Mouse (Mus musculus): ENCODE data around the gene Gtf2ird1. TPM values are rescaled to one million over a fixed set of nuclear protein-coding genes. Genes with fewer than 3 reads are reported as not detected.
A peak's percentile ranks its signal among the peaks of the same experiment; 100 is the strongest.

The Gtf2ird1 gene
- polyA plus RNA-seq, 1 experiment from 2014 or later: 46.7 TPM

GRCm38 (mm10) chr5:134314068-134314674 is 142.3 kb downstream of the Gtf2ird1 start:
- H3K9ac ChIP-seq (ENCODE audit: low read depth, low read length): peak overlapping the region; percentile 98
- H3K36me3 ChIP-seq (ENCODE audit: insufficient read depth, low read length): peaks cover 18% of the 10 kb centered on the region; the same call in 1 of the 2 replicates
- ATAC-seq (replicated peaks; ENCODE audit: low FRiP score, low read depth) (peak; percentile 13; the same call in 1 of the 2 replicates), DNase-seq (ENCODE audit: low spot score) (peak; percentile 65)
- under 1% methylated on average over 52 of the region's 64 CpGs for WGBS
- peaks cover 17% of the 10 kb centered on the region for H3K4me1 ChIP-seq (replicated peaks; ENCODE audit: insufficient read depth, low read length)
- peak overlapping the region; percentile 74 for H3K4me2 ChIP-seq (ENCODE audit: low read length)
- no peaks in the 10 kb centered on the region for H3K9me3 ChIP-seq (replicated peaks; ENCODE audit: low read length)
- TF ChIP-seq CTCF (IDR thresholded peaks at IDR 0.05; ENCODE audit: low read depth): no peak
- peak overlapping the region; percentile 99 for H3K27ac ChIP-seq
- peak overlapping the region; percentile 85 for H3K4me3 ChIP-seq (replicated peaks; ENCODE audit: low read depth, low read length)
- no peaks in the 10 kb centered on the region for H3K27me3 ChIP-seq (ENCODE audit: insufficient read depth, low read length)

DNA sequence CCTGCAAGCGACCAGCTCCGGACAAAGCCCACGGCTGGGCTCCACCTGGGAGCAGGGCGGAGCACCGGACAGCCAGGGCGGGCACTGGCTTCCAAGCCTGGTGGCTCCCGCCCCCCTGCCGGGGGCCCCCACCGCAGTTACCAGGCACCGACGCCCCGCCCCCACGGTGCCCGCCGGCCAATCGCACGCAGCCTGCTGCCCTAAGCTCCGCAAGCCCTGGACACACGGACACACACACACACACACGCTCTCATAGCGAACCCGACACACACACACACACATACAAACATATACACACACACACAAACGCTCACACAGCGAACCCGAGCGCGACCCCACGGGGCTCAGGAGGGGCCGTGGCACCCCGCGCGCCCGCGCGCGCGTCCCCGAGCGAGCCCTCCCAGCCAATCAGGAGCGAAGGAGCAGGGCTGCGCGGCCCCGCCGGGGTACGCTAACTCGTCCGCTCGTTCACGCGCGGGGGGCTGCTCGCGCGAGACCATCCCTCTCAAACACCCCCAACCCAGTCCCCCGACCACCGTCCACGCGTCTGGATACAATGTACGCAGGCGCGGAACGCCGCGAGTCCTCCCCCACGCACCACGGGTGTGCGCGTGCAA is 143.0 kb downstream of the Gtf2ird1 start:
- no peak; the same call in 1 of the 2 replicates for TF ChIP-seq CTCF (IDR thresholded peaks at IDR 0.05; ENCODE audit: low read depth)
- peak overlapping the region; percentile 99 for H3K27ac ChIP-seq
- ATAC-seq (replicated peaks; ENCODE audit: low FRiP score, low read depth) (peak; percentile 91), DNase-seq (ENCODE audit: low spot score) (peak; percentile 96)
- H3K27me3 ChIP-seq (ENCODE audit: insufficient read depth, low read length): no peaks in the 10 kb centered on the region
- peak overlapping the region; percentile 85 for H3K4me3 ChIP-seq (replicated peaks; ENCODE audit: low read depth, low read length)
- H3K9ac ChIP-seq (ENCODE audit: low read depth, low read length): peak overlapping the region; percentile 98
- H3K36me3 ChIP-seq (ENCODE audit: insufficient read depth, low read length): peaks cover 19% of the 10 kb centered on the region; the same call in 1 of the 2 replicates
- H3K4me2 ChIP-seq (ENCODE audit: low read length): peak overlapping the region; percentile 74
- under 1% methylated on average over 64 of the region's 68 CpGs for WGBS
- peaks cover 17% of the 10 kb centered on the region for H3K4me1 ChIP-seq (replicated peaks; ENCODE audit: insufficient read depth, low read length)
- no peaks in the 10 kb centered on the region for H3K9me3 ChIP-seq (replicated peaks; ENCODE audit: low read length)

DNA sequence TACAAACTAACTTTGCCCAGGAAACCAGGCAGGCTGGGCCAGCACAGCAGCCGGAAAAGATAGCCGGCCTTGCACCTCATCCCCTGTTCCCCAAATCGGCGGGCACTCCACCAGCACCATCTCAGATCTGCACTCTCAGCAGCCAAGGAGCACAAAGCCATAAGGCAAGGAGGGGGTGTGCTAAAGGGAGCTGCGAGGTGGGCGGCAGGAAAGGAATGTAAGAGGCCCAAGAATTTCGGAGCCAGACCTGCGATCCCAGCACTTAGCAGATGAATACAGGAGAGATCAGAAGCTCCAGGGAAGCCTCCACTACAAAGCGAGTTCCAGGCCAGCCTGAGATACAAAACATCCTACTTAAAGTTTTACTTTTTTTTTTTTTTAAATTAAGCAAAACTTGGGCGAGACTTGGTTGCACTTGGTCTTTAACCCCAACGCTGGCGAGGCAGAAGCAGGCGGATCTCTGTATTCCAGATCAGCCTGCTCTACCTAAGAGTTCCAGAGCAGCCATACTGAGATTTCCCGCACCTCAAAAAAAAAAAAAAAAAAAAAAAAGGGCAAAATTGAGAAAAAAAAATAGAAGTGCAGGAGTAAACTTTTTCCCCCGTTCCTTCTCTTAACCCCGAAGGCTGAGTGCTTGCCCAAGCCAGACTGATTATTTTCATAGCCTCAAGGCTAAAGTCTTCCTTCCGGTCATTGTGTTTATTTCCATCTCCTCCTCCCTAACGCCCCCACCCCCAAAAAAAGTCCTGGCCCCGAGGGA is 143.6 kb downstream of the Gtf2ird1 start:
- peaks cover 17% of the 10 kb centered on the region for H3K4me1 ChIP-seq (replicated peaks; ENCODE audit: insufficient read depth, low read length)
- peak overlapping the region; percentile 98 for H3K9ac ChIP-seq (ENCODE audit: low read depth, low read length)
- H3K4me3 ChIP-seq (replicated peaks; ENCODE audit: low read depth, low read length): peak overlapping the region; percentile 85
- H3K36me3 ChIP-seq (ENCODE audit: insufficient read depth, low read length): peaks cover 23% of the 10 kb centered on the region; the same call in 1 of the 2 replicates
- peak overlapping the region; percentile 74 for H3K4me2 ChIP-seq (ENCODE audit: low read length)
- no peak for TF ChIP-seq CTCF (IDR thresholded peaks at IDR 0.05; ENCODE audit: low read depth)
- H3K27me3 ChIP-seq (ENCODE audit: insufficient read depth, low read length): no peaks in the 10 kb centered on the region
- ATAC-seq (replicated peaks; ENCODE audit: low FRiP score, low read depth) (no peak), DNase-seq (ENCODE audit: low spot score) (peak; percentile 69)
- peak overlapping the region; percentile 99 for H3K27ac ChIP-seq
- no peaks in the 10 kb centered on the region for H3K9me3 ChIP-seq (replicated peaks; ENCODE audit: low read length)
- WGBS: 3% methylated on average over 19 of the region's 19 CpGs

DNA sequence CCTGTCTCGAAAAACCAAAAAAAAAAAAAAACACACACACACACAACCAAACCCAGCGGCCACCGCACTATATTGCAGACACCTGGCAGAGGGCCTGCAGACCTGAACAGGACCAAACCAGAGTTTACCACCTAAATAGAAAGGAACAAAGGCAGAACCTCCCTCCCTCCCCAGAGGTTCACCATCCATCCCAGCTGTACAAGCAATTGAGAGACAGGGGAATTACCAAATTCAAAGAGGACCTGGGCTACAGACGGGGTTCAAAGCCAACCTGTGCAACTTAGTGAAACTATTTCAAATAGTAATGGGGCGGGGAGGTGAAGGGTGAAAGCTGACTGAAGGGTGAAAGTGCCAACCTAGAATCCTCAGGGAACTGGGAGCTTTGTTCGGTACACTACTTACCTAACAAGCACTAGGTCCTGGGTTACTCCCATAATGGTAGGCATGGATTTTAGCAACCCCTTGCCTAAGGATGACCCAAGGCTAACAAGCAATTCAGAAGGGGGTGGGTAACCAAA is 144.6 kb downstream of the Gtf2ird1 start:
- Histone ChIP-seq H3K4me1 (replicated peaks; ENCODE audit: insufficient read depth, low read length) (peaks cover 16% of the 10 kb centered on the region), H3K4me3 (replicated peaks; ENCODE audit: low read depth, low read length) (peak overlapping the region; percentile 85; the same call in 1 of the 2 replicates), H3K9me3 (replicated peaks; ENCODE audit: low read length) (no peaks in the 10 kb centered on the region), H3K27ac (peak overlapping the region; percentile 99), H3K4me2 (ENCODE audit: low read length) (peak overlapping the region; percentile 74), H3K36me3 (ENCODE audit: insufficient read depth, low read length) (peaks cover 26% of the 10 kb centered on the region; the same call in 1 of the 2 replicates), H3K9ac (ENCODE audit: low read depth, low read length) (peak overlapping the region; percentile 98; the same call in 1 of the 2 replicates), H3K27me3 (ENCODE audit: insufficient read depth, low read length) (no peaks in the 10 kb centered on the region)
- ATAC-seq (replicated peaks; ENCODE audit: low FRiP score, low read depth) (no peak), DNase-seq (ENCODE audit: low spot score) (no peak)
- WGBS: 57% methylated on average over 6 of the region's 6 CpGs
- TF ChIP-seq CTCF (IDR thresholded peaks at IDR 0.05; ENCODE audit: low read depth): no peak

- H3K4me1 ChIP-seq (replicated peaks; ENCODE audit: insufficient read depth, low read length): peaks cover 6% of the 10 kb centered on the region; the same call in 1 of the 2 replicates
- H3K27me3 ChIP-seq (ENCODE audit: insufficient read depth, low read length): no peaks in the 10 kb centered on the region
- ATAC-seq (replicated peaks; ENCODE audit: low FRiP score, low read depth) (no peak), DNase-seq (ENCODE audit: low spot score) (no peak)
- peaks cover 32% of the 10 kb centered on the region; the same call in 1 of the 2 replicates for H3K36me3 ChIP-seq (ENCODE audit: insufficient read depth, low read length)
- H3K27ac ChIP-seq: no peak overlapping the region
- no peak overlapping the region for H3K9ac ChIP-seq (ENCODE audit: low read depth, low read length)
- no peak overlapping the region for H3K4me2 ChIP-seq (ENCODE audit: low read length)
- no peak overlapping the region for H3K4me3 ChIP-seq (replicated peaks; ENCODE audit: low read depth, low read length)
- no peak for TF ChIP-seq CTCF (IDR thresholded peaks at IDR 0.05; ENCODE audit: low read depth)
- no peaks in the 10 kb centered on the region for H3K9me3 ChIP-seq (replicated peaks; ENCODE audit: low read length)
- 93% methylated on average over 9 of the region's 9 CpGs for WGBS
Measured at GRCm38 (mm10) chr5:134310201-134310600, 146.3 kb downstream of the Gtf2ird1 start.

DNA sequence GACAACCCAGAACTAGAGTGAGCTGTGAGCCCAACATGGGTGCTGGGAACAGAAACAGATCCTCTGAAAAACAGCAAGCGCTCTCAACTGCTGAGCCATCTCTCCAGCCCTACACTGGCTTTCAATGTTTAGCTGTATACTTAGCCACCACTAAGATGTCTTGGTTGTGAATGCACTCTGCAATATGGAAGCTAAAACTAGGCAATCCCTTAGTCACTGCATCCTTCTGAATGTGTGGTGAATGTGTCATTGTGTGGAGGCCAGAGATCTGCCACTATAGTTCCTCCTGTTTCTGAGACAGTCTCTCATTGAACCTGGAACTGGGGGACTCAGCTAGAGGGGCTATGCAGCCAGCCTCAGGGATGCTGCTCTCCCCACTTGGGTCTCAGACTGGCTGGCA is 147.2 kb downstream of the Gtf2ird1 start:
- Histone ChIP-seq H3K27me3 (ENCODE audit: insufficient read depth, low read length) (no peaks in the 10 kb centered on the region), H3K9ac (ENCODE audit: low read depth, low read length) (no peak overlapping the region), H3K9me3 (replicated peaks; ENCODE audit: low read length) (no peaks in the 10 kb centered on the region), H3K4me3 (replicated peaks; ENCODE audit: low read depth, low read length) (no peak overlapping the region), H3K4me1 (replicated peaks; ENCODE audit: insufficient read depth, low read length) (peaks cover 6% of the 10 kb centered on the region; the same call in 1 of the 2 replicates), H3K27ac (no peak overlapping the region), H3K4me2 (ENCODE audit: low read length) (no peak overlapping the region), H3K36me3 (ENCODE audit: insufficient read depth, low read length) (peaks cover 36% of the 10 kb centered on the region)
- no peak for ATAC-seq (replicated peaks; ENCODE audit: low FRiP score, low read depth)
- WGBS: 100% methylated on average over 1 of the region's 1 CpGs
- DNase-seq (ENCODE audit: low spot score): no peak
- TF ChIP-seq CTCF (IDR thresholded peaks at IDR 0.05; ENCODE audit: low read depth): no peak

Small RNA genes within 50 kb of the gene (microRNA-seq; reads per million reads assigned to microRNA genes)
- gene Gm26340 (not detected), gene Mir3965 (not detected)

Other genes starting within 250 kb of the Gtf2ird1 start
- gene Ncf1, start 227.1 kb downstream of the Gtf2ird1 start, polyA plus RNA-seq (2015; fragmentation: Nextera tagmentation; extraction: Ambion mirVana): 2.4 and 2.9 TPM in 2 replicates
- 145 and 157 TPM in 2 replicates for gene Gtf2i, start 142.0 kb downstream of the Gtf2ird1 start, polyA plus RNA-seq (2015; fragmentation: Nextera tagmentation; extraction: Ambion mirVana)
- 3.3 TPM in 2 replicates for gene Clip2, start 95.7 kb upstream of the Gtf2ird1 start, polyA plus RNA-seq (2015; fragmentation: Nextera tagmentation; extraction: Ambion mirVana)
- 0.23 and 0.32 TPM in 2 replicates for gene Syna, start 103.5 kb upstream of the Gtf2ird1 start, polyA plus RNA-seq (2015; fragmentation: Nextera tagmentation; extraction: Ambion mirVana)
- 155 and 188 TPM in 2 replicates for gene Rfc2, start 124.7 kb upstream of the Gtf2ird1 start, polyA plus RNA-seq (2015; fragmentation: Nextera tagmentation; extraction: Ambion mirVana)
- gene Lat2, start 158.3 kb upstream of the Gtf2ird1 start, polyA plus RNA-seq (2015; fragmentation: Nextera tagmentation; extraction: Ambion mirVana): 0.45 and 0.93 TPM in 2 replicates
- 327 and 365 TPM in 2 replicates for gene Eif4h, start 182.8 kb upstream of the Gtf2ird1 start, polyA plus RNA-seq (2015; fragmentation: Nextera tagmentation; extraction: Ambion mirVana)
- 3.4 and 3.6 TPM in 2 replicates for gene Limk1, start 231.9 kb upstream of the Gtf2ird1 start, polyA plus RNA-seq (2015; fragmentation: Nextera tagmentation; extraction: Ambion mirVana)

Measured in kidney, postnatal 0 days (tissue).